Mouse (Mus musculus) effector memory CD4-positive, alpha-beta T cell, adult 7 months (primary cell): ENCODE measurements around the gene 4930502E18Rik. TPM values are rescaled to one million over a fixed set of nuclear protein-coding genes. Genes with fewer than 3 reads are reported as not detected.

ENCODE experiments used
- polyA plus RNA-seq: library from polyadenylated mRNA; unstranded; fragments of 100-300 nt; shearing (Covaris generic); gene quantifications from one replicate; pipeline ENCODE4 v1.2.1, GENCODE M21; 2017

The 4930502E18Rik gene
- not detected for polyA plus RNA-seq

DNA sequence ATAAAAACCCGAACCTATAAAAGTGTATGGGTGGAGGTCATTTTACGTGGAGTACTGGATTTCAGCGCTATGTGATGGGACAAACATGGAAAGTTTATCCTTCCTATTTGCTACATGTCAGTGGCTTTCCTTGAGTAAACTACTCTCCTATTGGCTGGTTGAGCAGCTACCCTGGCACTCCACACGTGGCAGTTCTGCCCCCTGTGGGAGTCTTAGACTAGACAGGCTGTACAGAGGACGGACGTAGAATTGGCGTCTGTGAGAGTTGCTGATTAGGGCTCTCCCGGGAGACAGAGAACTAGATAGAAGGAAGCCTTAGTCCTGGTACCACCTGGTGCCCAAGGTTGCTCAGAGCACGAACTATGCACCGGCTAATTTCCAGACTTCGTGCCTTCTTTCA is at the start of gene 4930502E18Rik:
TSS of gene 4930502E18Rik (plus strand) at position 231 of the 400 bp plus-strand sequence.

DNA sequence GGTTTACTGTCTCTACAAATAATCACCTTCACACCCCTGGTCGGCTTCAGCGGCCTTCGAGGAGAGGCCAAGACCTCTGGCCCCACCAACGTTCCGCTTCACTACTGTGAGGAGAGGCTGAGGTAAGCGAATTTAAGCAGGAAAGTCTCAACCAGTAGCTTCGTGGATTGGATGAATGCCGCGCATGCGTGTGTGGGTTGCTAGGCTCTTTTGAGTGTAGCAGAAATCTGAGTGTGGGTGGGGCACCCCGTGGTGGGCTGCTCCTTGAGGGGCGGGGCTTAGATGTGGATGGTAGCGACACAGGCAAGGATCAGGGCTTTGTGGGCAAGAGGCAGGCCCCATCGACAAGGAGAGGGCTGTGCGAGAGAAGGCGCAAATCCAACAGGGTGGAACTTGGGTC is 33.1 kb downstream of the 4930502E18Rik start, which contains the start of gene 1700013H16Rik:
TSS of gene 1700013H16Rik (minus strand) at position 96 of the 400 bp plus-strand sequence.

GRCm38 (mm10) chrX:53776276-53776675 is 51.6 kb downstream of the 4930502E18Rik start, which contains the start of gene Zfp36l3:
TSS of gene Zfp36l3 (minus strand) at chrX:53776394.

Other genes starting within 250 kb of the 4930502E18Rik start
- 9.5 TPM for gene Rtl8c, start 116.8 kb upstream of the 4930502E18Rik start, polyA plus RNA-seq
- not detected for gene Gm14597, start 115.8 kb upstream of the 4930502E18Rik start, polyA plus RNA-seq
- gene Rtl8a, start 81.1 kb upstream of the 4930502E18Rik start, polyA plus RNA-seq = 7.4 TPM
- 5.9 TPM for gene Rtl8b, start 54.4 kb upstream of the 4930502E18Rik start, polyA plus RNA-seq
- not detected for gene 1700013H16Rik, start 33.0 kb downstream of the 4930502E18Rik start, polyA plus RNA-seq
- not detected for gene Zfp36l3, start 51.6 kb downstream of the 4930502E18Rik start, polyA plus RNA-seq
- gene Xlr, start 72.9 kb downstream of the 4930502E18Rik start, polyA plus RNA-seq = 0.55 TPM